Mouse (Mus musculus): Measurements from ENCODE around the gene Fut7. TPM values are rescaled to one million over a fixed set of nuclear protein-coding genes. Genes with fewer than 3 reads are reported as not detected.

Gene Fut7
- polyA plus RNA-seq, 1 experiment from 2014 or later: 0.15 TPM

GRCm38 (mm10) chr2:25397010-25397409, 26.1 kb upstream of the Fut7 start:
- Histone ChIP-seq H3K4me2 (ENCODE audit: low read depth, low read length) (no peak overlapping the region), H3K9me3 (ENCODE audit: control insufficient read depth, low read length) (no peaks in the 10 kb centered on the region), H3K36me3 (ENCODE audit: control insufficient read depth, insufficient read depth, low read length) (no peaks in the 10 kb centered on the region), H3K9ac (ENCODE audit: low read length) (no peak overlapping the region), H3K27me3 (ENCODE audit: control insufficient read depth, insufficient read depth, low read depth, low read length) (peaks cover 48% of the 10 kb centered on the region), H3K27ac (ENCODE audit: low read length) (no peak overlapping the region), H3K4me1 (replicated peaks; ENCODE audit: control insufficient read depth, insufficient read depth, low read length) (peaks cover 13% of the 10 kb centered on the region), H3K4me3 (ENCODE audit: low read length) (no peak overlapping the region)
- ATAC-seq (ENCODE audit: low read depth): no peak
- 50% methylated on average over 1 of the region's 1 CpGs for WGBS

- peaks cover 59% of the 10 kb centered on the region for H3K27me3 ChIP-seq (ENCODE audit: control insufficient read depth, insufficient read depth, low read depth, low read length)
- no peak overlapping the region for H3K4me3 ChIP-seq (ENCODE audit: low read length)
- no peaks in the 10 kb centered on the region for H3K36me3 ChIP-seq (ENCODE audit: control insufficient read depth, insufficient read depth, low read length)
- 87% methylated on average over 7 of the region's 7 CpGs for WGBS
- H3K27ac ChIP-seq (ENCODE audit: low read length): no peak overlapping the region
- no peaks in the 10 kb centered on the region for H3K9me3 ChIP-seq (ENCODE audit: control insufficient read depth, low read length)
- no peak for ATAC-seq (ENCODE audit: low read depth)
- H3K9ac ChIP-seq (ENCODE audit: low read length): no peak overlapping the region
- peaks cover 15% of the 10 kb centered on the region for H3K4me1 ChIP-seq (replicated peaks; ENCODE audit: control insufficient read depth, insufficient read depth, low read length)
- no peak overlapping the region for H3K4me2 ChIP-seq (ENCODE audit: low read depth, low read length)
These were observed 25.0 kb upstream of the Fut7 start for GRCm38 (mm10) chr2:25398065-25398464.

GRCm38 (mm10) chr2:25399051-25399450, 24.0 kb upstream of the Fut7 start, which contains the start of gene Npdc1:
Gene Npdc1, plus strand, starts transcription at chr2:25399351.
- no peak within 1 kb of the TSS for H3K4me2 ChIP-seq (ENCODE audit: low read depth, low read length)
- 58% methylated on average over 8 of the region's 8 CpGs for WGBS
- H3K36me3 ChIP-seq (ENCODE audit: control insufficient read depth, insufficient read depth, low read length): no peaks in the 10 kb centered on the region
- H3K27me3 ChIP-seq (ENCODE audit: control insufficient read depth, insufficient read depth, low read depth, low read length): peaks cover 67% of the 10 kb centered on the region
- no peak within 1 kb of the TSS for H3K4me3 ChIP-seq (ENCODE audit: low read length)
- peaks cover 18% of the 10 kb centered on the region for H3K4me1 ChIP-seq (replicated peaks; ENCODE audit: control insufficient read depth, insufficient read depth, low read length)
- no peaks in the 10 kb centered on the region for H3K9me3 ChIP-seq (ENCODE audit: control insufficient read depth, low read length)
- H3K9ac ChIP-seq (ENCODE audit: low read length): no peak within 1 kb of the TSS
- ATAC-seq (ENCODE audit: low read depth): no peak
- no peak within 1 kb of the TSS for H3K27ac ChIP-seq (ENCODE audit: low read length)

- Histone ChIP-seq H3K27me3 (ENCODE audit: control insufficient read depth, insufficient read depth, low read depth, low read length) (peaks cover 67% of the 10 kb centered on the region), H3K4me1 (replicated peaks; ENCODE audit: control insufficient read depth, insufficient read depth, low read length) (peaks cover 14% of the 10 kb centered on the region), H3K36me3 (ENCODE audit: control insufficient read depth, insufficient read depth, low read length) (no peaks in the 10 kb centered on the region), H3K4me3 (ENCODE audit: low read length) (no peak overlapping the region), H3K27ac (ENCODE audit: low read length) (no peak overlapping the region), H3K9me3 (ENCODE audit: control insufficient read depth, low read length) (no peaks in the 10 kb centered on the region), H3K9ac (ENCODE audit: low read length) (no peak overlapping the region), H3K4me2 (ENCODE audit: low read depth, low read length) (0 out of 2 replicates have a peak overlapping the region, but pooled peaks have one; percentile 16)
- 19% methylated on average over 16 of the region's 16 CpGs for WGBS
- ATAC-seq (ENCODE audit: low read depth): no peak
These were observed 22.8 kb upstream of the Fut7 start for GRCm38 (mm10) chr2:25400291-25400690.

- H3K36me3 ChIP-seq (ENCODE audit: control insufficient read depth, insufficient read depth, low read length): no peaks in the 10 kb centered on the region
- peaks cover 10% of the 10 kb centered on the region for H3K4me1 ChIP-seq (replicated peaks; ENCODE audit: control insufficient read depth, insufficient read depth, low read length)
- peaks cover 63% of the 10 kb centered on the region for H3K27me3 ChIP-seq (ENCODE audit: control insufficient read depth, insufficient read depth, low read depth, low read length)
- no peaks in the 10 kb centered on the region for H3K9me3 ChIP-seq (ENCODE audit: control insufficient read depth, low read length)
- no peak for ATAC-seq (ENCODE audit: low read depth)
- H3K4me2 ChIP-seq (ENCODE audit: low read depth, low read length): 0 out of 2 replicates have a peak overlapping the region, but pooled peaks have one; percentile 16
- H3K9ac ChIP-seq (ENCODE audit: low read length): no peak overlapping the region
- H3K27ac ChIP-seq (ENCODE audit: low read length): no peak overlapping the region
- no peak overlapping the region for H3K4me3 ChIP-seq (ENCODE audit: low read length)
- WGBS: 3% methylated on average over 17 of the region's 17 CpGs
These were observed 22.3 kb upstream of the Fut7 start for GRCm38 (mm10) chr2:25400764-25401163.

GRCm38 (mm10) chr2:25402377-25402971, 20.6 kb upstream of the Fut7 start:
- no peaks in the 10 kb centered on the region for H3K9me3 ChIP-seq (ENCODE audit: control insufficient read depth, low read length)
- peak; percentile 10; the same call in 1 of the 2 replicates for ATAC-seq (ENCODE audit: low read depth)
- no peaks in the 10 kb centered on the region for H3K36me3 ChIP-seq (ENCODE audit: control insufficient read depth, insufficient read depth, low read length)
- H3K9ac ChIP-seq (ENCODE audit: low read length): no peak overlapping the region
- WGBS: 1% methylated on average over 13 of the region's 13 CpGs
- no peak overlapping the region for H3K27ac ChIP-seq (ENCODE audit: low read length)
- peak overlapping the region; percentile 61 for H3K4me3 ChIP-seq (ENCODE audit: low read length)
- peaks cover 5% of the 10 kb centered on the region; the same call in 1 of the 2 replicates for H3K4me1 ChIP-seq (replicated peaks; ENCODE audit: control insufficient read depth, insufficient read depth, low read length)
- H3K4me2 ChIP-seq (ENCODE audit: low read depth, low read length): peak overlapping the region; percentile 67
- peaks cover 54% of the 10 kb centered on the region for H3K27me3 ChIP-seq (ENCODE audit: control insufficient read depth, insufficient read depth, low read depth, low read length)

- Histone ChIP-seq H3K4me2 (ENCODE audit: low read depth, low read length) (peak overlapping the region; percentile 67), H3K4me3 (ENCODE audit: low read length) (peak overlapping the region; percentile 61), H3K9ac (ENCODE audit: low read length) (peak overlapping the region; percentile 65), H3K27ac (ENCODE audit: low read length) (no peak overlapping the region), H3K9me3 (ENCODE audit: control insufficient read depth, low read length) (no peaks in the 10 kb centered on the region), H3K36me3 (ENCODE audit: control insufficient read depth, insufficient read depth, low read length) (no peaks in the 10 kb centered on the region), H3K4me1 (replicated peaks; ENCODE audit: control insufficient read depth, insufficient read depth, low read length) (peaks cover 5% of the 10 kb centered on the region; the same call in 1 of the 2 replicates), H3K27me3 (ENCODE audit: control insufficient read depth, insufficient read depth, low read depth, low read length) (peaks cover 51% of the 10 kb centered on the region)
- peak; percentile 51; the same call in 1 of the 2 replicates for ATAC-seq (ENCODE audit: low read depth)
- under 1% methylated on average over 54 of the region's 54 CpGs for WGBS
These were observed 20.0 kb upstream of the Fut7 start for GRCm38 (mm10) chr2:25402972-25403601.

GRCm38 (mm10) chr2:25403994-25404393, 19.1 kb upstream of the Fut7 start:
- Histone ChIP-seq H3K27ac (ENCODE audit: low read length) (no peak overlapping the region), H3K27me3 (ENCODE audit: control insufficient read depth, insufficient read depth, low read depth, low read length) (peaks cover 51% of the 10 kb centered on the region), H3K4me3 (ENCODE audit: low read length) (no peak overlapping the region), H3K4me2 (ENCODE audit: low read depth, low read length) (no peak overlapping the region), H3K4me1 (replicated peaks; ENCODE audit: control insufficient read depth, insufficient read depth, low read length) (peaks cover 5% of the 10 kb centered on the region; the same call in 1 of the 2 replicates), H3K36me3 (ENCODE audit: control insufficient read depth, insufficient read depth, low read length) (no peaks in the 10 kb centered on the region), H3K9ac (ENCODE audit: low read length) (no peak overlapping the region), H3K9me3 (ENCODE audit: control insufficient read depth, low read length) (no peaks in the 10 kb centered on the region)
- ATAC-seq (ENCODE audit: low read depth): no peak
- 76% methylated on average over 4 of the region's 4 CpGs for WGBS

- Histone ChIP-seq H3K27ac (ENCODE audit: low read length) (no peak overlapping the region), H3K4me3 (ENCODE audit: low read length) (no peak overlapping the region), H3K36me3 (ENCODE audit: control insufficient read depth, insufficient read depth, low read length) (no peaks in the 10 kb centered on the region), H3K9me3 (ENCODE audit: control insufficient read depth, low read length) (no peaks in the 10 kb centered on the region), H3K9ac (ENCODE audit: low read length) (no peak overlapping the region), H3K27me3 (ENCODE audit: control insufficient read depth, insufficient read depth, low read depth, low read length) (peaks cover 8% of the 10 kb centered on the region), H3K4me1 (replicated peaks; ENCODE audit: control insufficient read depth, insufficient read depth, low read length) (no peaks in the 10 kb centered on the region), H3K4me2 (ENCODE audit: low read depth, low read length) (no peak overlapping the region)
- ATAC-seq (ENCODE audit: low read depth): no peak
- 74% methylated on average over 10 of the region's 10 CpGs for WGBS
These were observed 14.2 kb upstream of the Fut7 start for GRCm38 (mm10) chr2:25408908-25409307.

Measured in lung, embryonic 16.5 days (tissue).